16 mouse cellular contexts compared by ENCODE assay signal in the genomic region with DNA sequence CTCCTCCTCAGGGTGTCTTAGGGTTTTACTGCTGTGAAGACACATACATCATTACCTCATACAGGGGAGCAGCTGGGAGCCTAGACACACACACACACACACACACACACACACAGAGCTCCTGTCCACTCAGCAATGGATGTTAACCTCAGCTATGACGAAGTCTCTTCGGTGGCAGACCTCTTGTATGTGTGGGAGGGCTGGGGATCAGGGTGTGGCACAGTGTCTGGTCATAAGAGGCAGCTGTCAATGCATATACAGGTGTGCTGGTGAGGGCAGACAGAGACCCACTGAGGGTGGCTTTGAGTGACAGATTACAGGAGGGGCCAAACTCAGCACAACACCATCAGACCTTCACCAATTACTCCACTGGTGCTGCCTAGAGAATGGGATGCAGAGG. TPM values are rescaled to one million over a fixed set of nuclear protein-coding genes. Genes with fewer than 3 reads are reported as not detected.
DNase-seq lines count a peak whose midpoint lies in the region; TF ChIP-seq lines count a peak whose summit lies in the region.
"Had no signal": no experiment of that assay in that cellular context is flagged by ENCODE, and none has a peak within 500 bp of the region (broad histone marks: within the 10 kb centered on the region; RNA-seq: fewer than 3 reads in every experiment).

No protein-coding gene starts in this region.

- no peaks in the 10 kb centered on the region for H3K79me3 ChIP-seq in C2C12 (ENCODE audit: low read depth)

- DNase-seq in heart, adult 18-20 months: peak; percentile 0 to 2
- DNase-seq in heart, adult 8-10 months (ENCODE audit: low spot score): no peak
- DNase-seq in lung, adult 18-20 months: peak; percentile 0 to 2
- no peak for DNase-seq in lung, postnatal 25 days (ENCODE audit: low spot score)
- DNase-seq in lung, postnatal 36 days: peak; percentile 0
- no peak for DNase-seq in Muller cell, postnatal 12 days (ENCODE audit: inconsistent ontology term)
- DNase-seq: cerebellum, postnatal 14 days; liver, embryonic 13.5 days; midbrain, embryonic 14.5 days; thymus, postnatal 36 days had no signal

- no peaks in the 10 kb centered on the region for H3K79me2 ChIP-seq in C2C12 (ENCODE audit: control insufficient read depth, insufficient read depth)

- H3K36me3 ChIP-seq in C2C12 (ENCODE audit: control insufficient read depth, insufficient read depth): no peaks in the 10 kb centered on the region
- H3K36me3 ChIP-seq: forebrain, embryonic 15.5 days; hindbrain, embryonic 13.5 days; intestine, embryonic 15.5 days; liver, embryonic 13.5 days had no signal

- TF ChIP-seq CTCF in C2C12 (IDR thresholded peaks at IDR 0.05; ENCODE audit: control insufficient read depth, insufficient read depth, insufficient read length): no peak

- H3K27me3 ChIP-seq in C2C12 (ENCODE audit: control insufficient read depth, insufficient read depth, insufficient read length): no peaks in the 10 kb centered on the region
- H3K27me3 ChIP-seq: forebrain, embryonic 15.5 days; hindbrain, embryonic 13.5 days; intestine, embryonic 15.5 days; liver, embryonic 13.5 days had no signal

- no peak overlapping the region for H3K4me3 ChIP-seq in C2C12 (ENCODE audit: insufficient read depth, poor library complexity, severe bottlenecking)
- H3K4me3 ChIP-seq: forebrain, embryonic 15.5 days; hindbrain, embryonic 13.5 days; intestine, embryonic 15.5 days; left cerebral cortex, adult 2 months; liver, embryonic 13.5 days had no signal

- no peak overlapping the region for H3ac ChIP-seq in C2C12 (ENCODE audit: control insufficient read depth, insufficient read length, low read depth)

TF ChIP-seq in C2C12, 6 proteins besides CTCF, POLR2A, EP300 and RAD21:
- TF ChIP-seq MYOD1 (IDR thresholded peaks at IDR 0.05; ENCODE audit: control insufficient read depth, insufficient read length, low read depth): peak; percentile 47
- no peak for TF ChIP-seq MYOG (IDR thresholded peaks at IDR 0.05; ENCODE audit: control insufficient read depth, extremely low read depth, insufficient read length)

RNA-seq across cellular contexts. Expression of gene Ptgis, which starts 24.6 kb away (rescaled TPM):
- total RNA-seq in heart, adult 18-20 months (2021): 10 to 100 TPM; 11.2 to 13.0 TPM
- 10 to 100 TPM; 14.5 to 23.5 (median 16.9) TPM for total RNA-seq in heart, adult 8-10 months (2022)
- 78.8 TPM for polyA plus RNA-seq in C2C12 (2012; fragmentation: generic; extraction: Trizol)
- polyA plus RNA-seq: macrophage had no signal

Comparison
In these comparisons a context has a peak if more than half of its experiments do, and no peak if none do; other contexts are left out.
1. DNase-seq: peak in heart, adult 18-20 months (2 of 2), lung, adult 18-20 months (2 of 2) and lung, postnatal 36 days (single experiment); none in heart, adult 8-10 months (single experiment), lung, postnatal 25 days (single experiment) and Muller cell, postnatal 12 days (single experiment).